Mouse (Mus musculus) small intestine, adult 2 months (tissue): Measurements from ENCODE around the gene Stat6. TPM values are rescaled to one million over a fixed set of nuclear protein-coding genes. Genes with fewer than 3 reads are reported as not detected.

Experiments
- H3K27ac ChIP-seq: fragments of 200-500 bp; 2 replicates; pipeline ENCODE4 v1.5.1; 2012; ENCODE audit warnings: low read depth, low read length, control low read depth, inconsistent platforms; ENCODE audit not compliant: insufficient read depth
- H3K27me3 ChIP-seq: fragments of 200-500 bp; 2 replicates; pipeline ENCODE4 v1.6.1; 2012; ENCODE audit warnings: mild to moderate bottlenecking, moderate library complexity, low read length, inconsistent platforms; ENCODE audit not compliant: control insufficient read depth, insufficient read depth
- H3K36me3 ChIP-seq: fragments of 200-500 bp; 2 replicates; pipeline ENCODE4 v1.6.1; 2012; ENCODE audit warnings: mild to moderate bottlenecking, low read length, control low read depth, inconsistent platforms; ENCODE audit not compliant: control insufficient read depth, insufficient read depth
- H3K4me1 ChIP-seq: fragments of 200-500 bp; 2 replicates; pipeline ENCODE4 v1.6.1; 2012; ENCODE audit warnings: low read length, inconsistent platforms, mixed read lengths; ENCODE audit not compliant: control insufficient read depth, insufficient read depth, insufficient read length
- H3K4me3 ChIP-seq: fragments of 200-500 bp; 2 replicates; pipeline ENCODE4 v1.5.1; 2012; ENCODE audit warnings: low read depth, mild to moderate bottlenecking, control low read depth, inconsistent platforms, low read length, moderate library complexity
- CTCF ChIP-seq: fragments of 200-500 bp; IDR thresholded peaks from 2 replicates; pipeline ENCODE4 v1.5.1; 2012; ENCODE audit warnings: low read depth, mild to moderate bottlenecking, control low read depth, inconsistent platforms, low read length, moderate library complexity, mixed read lengths; ENCODE audit not compliant: insufficient replicate concordance, insufficient read length; ENCODE audit errors: extremely low read depth
- POLR2A ChIP-seq: fragments of 200-500 bp; IDR thresholded peaks from 2 replicates; pipeline ENCODE4 v1.6.1; 2012; ENCODE audit warnings: low read depth, mild to moderate bottlenecking, control low read depth, inconsistent platforms, low read length, moderate library complexity
- WGBS: fragments of 180-500 bp; shearing (Covaris S2); methylation state at CpG from one replicate; pipeline ENCODE4 v1.1.7; 2018; 5-methylcytosine and 5-hydroxymethylcytosine counted together
- polyA plus RNA-seq: library from polyadenylated mRNA; depleted of rRNA; stranded (reverse); fragments of >200 nt; gene quantifications from 2 replicates; pipeline ENCODE4 v1.2.3, GENCODE M21; 2012

The Stat6 gene
- polyA plus RNA-seq, 1 experiment, result 101 TPM

DNA sequence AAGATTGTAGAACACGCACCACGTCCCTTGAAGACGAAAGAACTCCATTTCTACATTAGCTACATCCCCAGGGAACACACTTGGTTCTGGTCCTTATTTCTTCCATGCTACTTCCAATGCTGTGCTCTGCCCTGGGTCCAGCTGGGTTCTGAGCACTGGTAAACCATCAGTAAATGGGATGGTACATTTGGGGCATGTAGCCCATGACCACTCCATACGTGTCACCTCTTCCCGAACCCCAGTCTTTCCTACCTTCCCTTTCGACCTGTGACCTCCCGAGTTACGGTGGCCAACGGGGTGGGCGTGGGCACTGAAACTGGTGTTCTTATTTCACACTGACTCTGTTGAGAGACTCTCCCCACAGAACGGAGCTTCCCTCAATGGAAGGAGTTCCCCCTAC, 43.5 kb upstream of the Stat6 start:
- Histone ChIP-seq H3K36me3 (peaks cover 21% of the 10 kb centered on the region), H3K27me3 (no peaks in the 10 kb centered on the region), H3K4me3 (no peak overlapping the region), H3K4me1 (peaks cover 47% of the 10 kb centered on the region; the same call in 1 of the 2 replicates), H3K27ac (peak overlapping the region; percentile 68)
- WGBS, result 80% methylated on average over 11 of the region's 11 CpGs
- TF ChIP-seq POLR2A (no peak), CTCF (no peak)

DNA sequence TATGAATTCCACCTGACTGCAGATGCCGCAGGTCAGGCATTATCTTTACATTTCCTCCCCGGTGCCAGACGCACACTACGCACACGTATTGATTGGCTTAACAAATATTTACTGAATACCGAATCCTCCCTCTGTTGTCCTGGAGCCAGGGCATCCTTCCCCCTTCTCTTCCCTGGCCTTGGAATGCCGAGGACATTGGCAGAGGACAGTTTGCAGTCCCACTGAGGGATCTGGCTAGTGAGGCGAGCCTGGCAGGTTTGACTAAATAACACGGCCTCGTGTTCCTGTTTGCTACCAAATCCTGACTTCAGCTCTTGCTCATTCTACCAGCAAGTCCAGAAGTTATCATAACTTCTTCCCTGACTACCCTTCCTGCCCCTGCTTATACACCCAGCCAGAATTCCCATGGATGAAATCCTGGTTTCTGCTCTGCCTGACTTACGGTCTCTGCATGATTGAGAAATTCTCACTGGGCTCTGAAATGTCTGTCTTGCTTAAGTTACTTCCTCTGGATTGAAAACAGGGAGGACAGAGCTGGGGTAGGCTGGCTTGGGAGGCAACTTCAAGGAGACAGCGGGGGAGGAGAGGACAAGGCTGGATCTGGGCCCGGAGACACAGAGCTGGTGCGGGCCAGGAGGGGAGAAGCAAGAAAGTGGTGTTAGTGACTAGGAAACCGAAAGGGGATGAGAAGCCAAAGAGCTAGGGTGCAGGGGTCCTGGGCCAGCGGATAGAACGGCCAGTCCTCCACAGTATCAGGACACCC, 42.8 kb upstream of the Stat6 start:
- H3K4me1 ChIP-seq, result peaks cover 54% of the 10 kb centered on the region; the same call in 1 of the 2 replicates
- H3K27me3 ChIP-seq, result no peaks in the 10 kb centered on the region
- WGBS, result 35% methylated on average over 17 of the region's 17 CpGs
- peaks cover 16% of the 10 kb centered on the region for H3K36me3 ChIP-seq
- TF ChIP-seq CTCF (no peak), POLR2A (no peak)
- H3K27ac ChIP-seq, result peak overlapping the region; percentile 68
- H3K4me3 ChIP-seq, result no peak overlapping the region

DNA sequence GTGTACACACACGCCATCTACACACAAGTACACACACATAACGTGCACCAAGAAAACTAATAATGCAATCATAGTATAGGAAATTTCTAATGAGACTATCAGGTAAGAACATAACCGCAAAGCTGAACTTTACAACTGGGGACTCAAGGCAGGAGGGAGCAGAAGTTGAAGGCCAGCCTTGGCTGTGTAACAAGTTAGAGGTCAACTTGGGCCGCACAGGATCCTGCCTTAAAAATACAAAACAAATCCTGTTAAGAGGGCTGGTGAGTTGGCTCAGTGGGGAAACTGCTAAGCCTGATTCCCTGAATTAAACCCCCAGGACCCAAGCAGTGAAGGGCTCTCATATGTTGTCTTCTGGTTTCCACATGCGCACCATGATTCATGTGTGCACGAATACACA, 40.6 kb upstream of the Stat6 start:
- Histone ChIP-seq H3K27me3 (no peaks in the 10 kb centered on the region), H3K27ac (peak overlapping the region; percentile 25; the same call in 1 of the 2 replicates), H3K4me3 (no peak overlapping the region), H3K4me1 (peaks cover 50% of the 10 kb centered on the region), H3K36me3 (peaks cover 24% of the 10 kb centered on the region)
- no peak for TF ChIP-seq CTCF
- TF ChIP-seq POLR2A, result no peak
- 86% methylated on average over 6 of the region's 6 CpGs for WGBS

DNA sequence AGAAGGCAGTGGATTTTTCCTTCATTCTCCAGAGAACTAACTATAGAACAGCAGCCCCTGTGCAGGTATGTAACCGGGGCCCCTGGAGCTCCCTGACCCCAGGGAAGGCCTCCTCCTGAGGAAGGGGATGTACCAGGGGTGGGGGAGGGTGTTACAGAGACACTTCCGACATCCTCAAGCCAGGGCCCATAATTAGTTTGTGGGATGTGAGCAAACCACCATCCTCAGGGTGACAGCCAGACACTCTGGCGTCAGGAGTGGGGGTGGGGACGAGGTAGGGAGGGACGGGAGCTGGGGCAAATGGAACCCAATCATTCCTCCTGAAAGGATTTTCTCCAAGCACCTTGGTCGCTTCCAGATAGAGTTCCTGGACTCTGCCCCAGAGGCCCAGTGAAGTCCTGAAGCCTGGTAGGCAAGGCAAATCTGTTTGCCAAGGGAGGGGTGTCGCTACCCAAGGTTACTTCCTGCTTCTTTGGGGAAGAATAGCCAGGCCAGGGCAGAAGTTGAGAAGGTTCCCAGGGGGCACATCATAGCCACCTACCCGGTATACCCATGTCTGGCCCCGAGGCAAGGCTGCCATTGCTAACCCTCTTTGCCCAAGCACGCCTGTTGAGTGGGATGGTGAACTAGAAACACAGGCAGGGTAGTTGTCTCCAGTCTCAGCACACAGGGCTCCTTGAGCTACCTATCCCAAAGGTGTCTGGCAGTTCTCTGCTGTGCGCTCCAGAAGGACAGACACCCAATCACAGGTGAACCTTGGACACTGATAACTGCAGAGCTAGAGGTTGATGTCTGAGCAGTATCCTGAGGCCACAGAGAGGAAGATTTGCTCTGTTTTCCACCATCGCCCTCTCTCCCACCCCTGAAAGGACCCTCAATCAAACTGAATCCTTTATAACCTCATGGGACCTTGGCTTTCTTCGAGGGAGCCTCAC, 39.1 kb upstream of the Stat6 start:
- Histone ChIP-seq H3K27ac (peak overlapping the region; percentile 99), H3K4me3 (peak overlapping the region; percentile 2; the same call in 1 of the 2 replicates), H3K36me3 (peaks cover 34% of the 10 kb centered on the region), H3K4me1 (peaks cover 42% of the 10 kb centered on the region), H3K27me3 (no peaks in the 10 kb centered on the region)
- TF ChIP-seq CTCF (no peak), POLR2A (peak; percentile 43; the same call in 1 of the 2 replicates)
- 20% methylated on average over 13 of the region's 13 CpGs for WGBS

DNA sequence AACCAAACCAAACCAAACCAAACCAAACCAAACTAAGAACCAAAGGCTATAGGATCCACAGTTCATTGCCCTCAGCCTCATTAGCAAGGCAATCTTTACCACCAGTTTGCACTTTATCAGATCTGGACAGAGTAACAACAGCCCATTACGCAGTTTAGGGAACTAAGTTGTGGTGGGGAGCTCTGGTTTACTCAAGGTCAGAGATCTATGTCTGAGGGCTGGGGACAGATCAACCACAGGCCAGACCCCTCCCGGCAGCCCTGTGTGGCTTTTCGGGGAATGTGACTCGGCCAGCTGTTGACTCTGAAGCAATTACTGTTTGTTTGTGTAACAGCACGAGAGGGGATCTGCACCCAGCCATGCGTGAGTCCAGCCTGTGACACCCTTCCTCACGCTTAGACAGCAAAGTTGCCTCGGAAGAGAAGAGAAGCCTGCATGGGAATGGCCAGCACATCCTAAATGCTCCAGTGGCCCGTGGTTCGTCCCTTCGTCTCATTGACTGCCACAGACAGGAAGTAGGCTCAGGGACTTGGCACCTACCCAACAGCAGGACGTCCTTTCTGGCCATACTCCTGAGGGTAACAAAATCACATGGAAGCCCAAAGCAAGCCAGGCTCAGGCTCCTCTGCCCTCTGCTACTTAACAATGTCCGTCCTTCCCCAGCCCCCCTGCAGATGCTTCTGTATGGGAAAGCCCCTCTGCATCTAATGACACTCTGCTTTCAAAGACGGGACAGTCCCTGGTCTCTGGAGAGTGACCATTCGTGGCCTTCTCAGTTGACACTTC, 38.1 kb upstream of the Stat6 start:
- TF ChIP-seq POLR2A (no peak), CTCF (no peak)
- H3K4me3 ChIP-seq, result no peak overlapping the region
- peak overlapping the region; percentile 99 for H3K27ac ChIP-seq
- H3K27me3 ChIP-seq, result no peaks in the 10 kb centered on the region
- peaks cover 42% of the 10 kb centered on the region for H3K36me3 ChIP-seq
- peaks cover 36% of the 10 kb centered on the region for H3K4me1 ChIP-seq
- WGBS, result 13% methylated on average over 15 of the region's 15 CpGs

DNA sequence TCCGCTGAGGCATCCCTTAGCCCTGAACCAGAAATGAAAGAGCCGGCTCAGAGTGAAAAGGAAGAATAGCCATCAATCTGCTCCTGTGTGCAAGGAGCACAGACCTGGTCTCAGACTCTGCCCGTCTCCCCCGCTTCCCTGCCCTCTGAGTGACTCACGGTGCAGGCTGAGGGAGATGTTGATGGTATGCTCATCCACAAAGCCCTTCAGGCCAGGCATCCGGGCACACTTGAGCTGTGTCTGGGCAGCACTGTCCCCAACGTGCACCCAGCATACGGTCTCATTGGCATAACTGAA, 37.6 kb upstream of the Stat6 start:
- WGBS, result 73% methylated on average over 8 of the region's 8 CpGs
- Histone ChIP-seq H3K4me3 (no peak overlapping the region), H3K27ac (peak overlapping the region; percentile 99), H3K27me3 (no peaks in the 10 kb centered on the region), H3K36me3 (peaks cover 46% of the 10 kb centered on the region), H3K4me1 (peaks cover 33% of the 10 kb centered on the region)
- TF ChIP-seq POLR2A, result no peak
- TF ChIP-seq CTCF, result no peak
